Mouse (Mus musculus): ENCODE measurements around the gene Amn1. TPM values are rescaled to one million over a fixed set of nuclear protein-coding genes. Genes with fewer than 3 reads are reported as not detected.
"Not testable (repeated sequence)": the region's sequence is repeated elsewhere in the genome, so short reads cannot be mapped to it uniquely, and the experiment has no call there.

Amn1 gene
- polyA plus RNA-seq, 1 experiment from 2014 or later = 45.1 TPM

DNA sequence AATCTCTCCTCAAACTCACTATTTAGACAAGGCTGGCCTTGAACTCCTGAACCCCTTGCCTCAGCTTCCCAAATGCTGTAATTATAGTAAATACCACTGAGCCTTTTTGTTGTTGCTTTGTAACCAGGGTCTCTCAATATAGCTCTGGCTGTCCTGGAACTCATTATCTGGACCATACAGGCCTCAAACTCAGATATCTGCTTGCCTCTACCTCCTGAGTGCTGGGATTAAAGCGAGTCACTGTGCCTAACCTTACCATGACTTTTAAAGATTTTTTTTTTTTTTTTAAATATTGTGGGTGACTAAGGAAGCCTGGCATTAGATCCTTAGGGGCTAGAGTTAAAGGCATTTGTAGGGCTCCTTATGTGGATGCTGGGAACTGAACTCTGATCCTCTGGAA lies 4.5 kb downstream of the Amn1 start:
- no peak overlapping the region for H3K4me3 ChIP-seq
- H3K4me1 ChIP-seq = peaks cover 14% of the 10 kb centered on the region
- H3K9me3 ChIP-seq = peaks cover 7% of the 10 kb centered on the region; the same call in 1 of the 2 replicates
- no peak overlapping the region for H3K27ac ChIP-seq (replicated peaks)
- DNase-seq (ENCODE audit: low spot score) = no peak
- WGBS = 86% methylated on average over 1 of the region's 1 CpGs
- H3K36me3 ChIP-seq (replicated peaks) = peaks cover 69% of the 10 kb centered on the region
- no peaks in the 10 kb centered on the region for H3K27me3 ChIP-seq (replicated peaks; ENCODE audit: low read depth, poor library complexity, severe bottlenecking)

DNA sequence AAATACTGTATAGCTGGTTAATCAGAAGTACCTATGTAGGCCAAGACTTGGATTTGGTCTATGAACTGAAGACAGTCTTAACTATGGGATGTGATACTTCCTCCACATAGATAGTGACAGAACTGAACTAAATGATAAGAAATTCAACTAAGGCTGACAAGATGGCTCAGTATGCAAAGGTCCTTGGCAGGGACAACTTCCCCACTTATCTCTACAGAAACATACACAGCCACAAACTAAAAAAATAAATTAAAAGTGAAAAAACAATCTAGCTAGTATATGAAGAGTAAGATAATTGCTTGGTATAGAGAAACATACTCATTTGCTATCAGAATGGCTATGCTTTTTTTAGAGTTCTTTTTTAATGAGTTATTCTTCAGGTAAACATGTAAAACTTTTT lies 9.4 kb downstream of the Amn1 start:
- H3K27me3 ChIP-seq (replicated peaks; ENCODE audit: low read depth, poor library complexity, severe bottlenecking) = no peaks in the 10 kb centered on the region
- peaks cover 99% of the 10 kb centered on the region for H3K36me3 ChIP-seq (replicated peaks)
- no peaks in the 10 kb centered on the region for H3K4me1 ChIP-seq
- H3K9me3 ChIP-seq = peaks cover 15% of the 10 kb centered on the region
- H3K27ac ChIP-seq (replicated peaks) = no peak overlapping the region
- no peak for DNase-seq (ENCODE audit: low spot score)
- H3K4me3 ChIP-seq = no peak overlapping the region

DNA sequence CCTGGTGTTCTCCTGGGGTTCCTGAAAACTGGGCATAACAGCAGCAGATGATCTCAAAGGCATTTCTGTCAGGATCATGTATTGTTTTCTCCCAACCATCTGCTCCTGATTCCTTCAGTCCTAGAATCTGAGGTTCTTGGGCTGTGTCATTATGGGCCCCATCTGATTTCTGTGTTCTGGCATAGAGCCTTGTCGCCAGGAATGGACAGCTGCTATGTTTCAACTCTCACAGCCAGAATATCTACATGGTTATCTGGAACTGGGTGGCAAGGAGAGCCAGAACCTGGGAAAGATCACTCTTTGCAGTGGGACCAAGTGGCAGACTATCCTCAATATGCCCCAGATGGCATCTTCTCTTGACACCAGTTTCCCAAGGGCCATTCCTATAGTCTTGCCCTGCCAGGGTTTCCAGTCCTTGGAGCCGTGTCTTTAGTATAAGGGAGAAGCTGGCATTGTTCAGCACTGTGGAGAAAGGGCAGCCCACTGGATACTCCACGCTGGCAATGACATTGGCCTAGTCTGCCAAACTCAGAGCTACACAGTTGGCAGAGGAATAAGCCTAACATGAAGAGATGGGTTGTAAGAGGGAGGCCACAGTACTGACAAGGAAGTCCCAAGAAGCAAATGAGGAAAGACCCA lies 13.5 kb downstream of the Amn1 start:
- Histone ChIP-seq H3K9me3 (peaks cover 9% of the 10 kb centered on the region), H3K27me3 (replicated peaks; ENCODE audit: low read depth, poor library complexity, severe bottlenecking) (no peaks in the 10 kb centered on the region), H3K36me3 (replicated peaks) (peaks cover 78% of the 10 kb centered on the region), H3K27ac (replicated peaks) (no peak overlapping the region), H3K4me1 (no peaks in the 10 kb centered on the region), H3K4me3 (no peak overlapping the region)
- WGBS = 92% methylated on average over 3 of the region's 3 CpGs
- no peak for DNase-seq (ENCODE audit: low spot score)

DNA sequence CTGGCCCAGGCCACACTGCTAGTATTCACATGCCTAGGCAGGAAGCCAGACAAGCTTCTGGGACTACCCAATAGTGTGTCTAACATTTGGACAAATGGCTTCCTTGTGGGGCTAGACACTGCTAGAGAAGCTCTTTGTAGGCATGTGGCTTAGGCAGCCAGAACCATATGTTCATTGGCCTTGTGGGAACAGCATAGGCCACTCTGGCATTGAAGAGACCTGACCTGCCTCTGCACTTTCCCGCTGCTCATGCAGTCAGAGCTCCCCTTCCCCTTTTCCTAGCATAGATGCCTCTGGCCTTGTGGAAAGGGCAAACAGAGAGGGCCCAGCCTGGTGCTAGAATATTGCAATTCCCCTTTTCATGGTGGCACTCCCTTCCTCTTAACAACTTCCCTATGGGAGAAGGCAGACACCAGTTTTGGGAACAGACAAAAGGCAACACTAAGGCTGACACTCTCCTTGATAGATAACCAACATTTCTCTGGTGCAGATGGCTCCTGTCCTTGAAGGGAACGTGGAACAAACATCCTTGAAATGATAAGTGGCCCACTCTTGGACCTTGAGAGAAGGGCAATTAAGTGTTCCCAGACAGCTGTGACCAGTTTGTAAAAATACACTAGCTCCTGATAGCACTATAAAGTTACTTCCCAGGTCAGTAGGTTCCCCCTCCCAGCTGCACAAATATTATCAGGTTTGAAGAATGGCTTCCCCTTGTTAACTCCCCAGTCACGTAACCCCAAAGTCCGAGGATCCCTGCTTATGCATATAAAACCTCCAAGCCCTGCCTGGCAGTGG lies 14.5 kb downstream of the Amn1 start:
- Histone ChIP-seq H3K4me3 (no peak overlapping the region), H3K27me3 (replicated peaks; ENCODE audit: low read depth, poor library complexity, severe bottlenecking) (no peaks in the 10 kb centered on the region), H3K36me3 (replicated peaks) (peaks cover 78% of the 10 kb centered on the region), H3K9me3 (peaks cover 8% of the 10 kb centered on the region), H3K4me1 (no peaks in the 10 kb centered on the region), H3K27ac (replicated peaks) (no peak overlapping the region)
- 73% methylated on average over 4 of the region's 4 CpGs for WGBS
- DNase-seq (ENCODE audit: low spot score) = no peak

GRCm38 (mm10) chr6:149169965-149170364 lies 18.5 kb downstream of the Amn1 start:
- not testable (repeated sequence) for H3K27me3 ChIP-seq (replicated peaks; ENCODE audit: low read depth, poor library complexity, severe bottlenecking); H3K4me1 ChIP-seq; H3K27ac ChIP-seq (replicated peaks); H3K4me3 ChIP-seq; H3K9me3 ChIP-seq; DNase-seq (ENCODE audit: low spot score)
- H3K36me3 ChIP-seq (replicated peaks) = peaks cover 74% of the 10 kb centered on the region
- 91% methylated on average over 4 of the region's 4 CpGs for WGBS

DNA sequence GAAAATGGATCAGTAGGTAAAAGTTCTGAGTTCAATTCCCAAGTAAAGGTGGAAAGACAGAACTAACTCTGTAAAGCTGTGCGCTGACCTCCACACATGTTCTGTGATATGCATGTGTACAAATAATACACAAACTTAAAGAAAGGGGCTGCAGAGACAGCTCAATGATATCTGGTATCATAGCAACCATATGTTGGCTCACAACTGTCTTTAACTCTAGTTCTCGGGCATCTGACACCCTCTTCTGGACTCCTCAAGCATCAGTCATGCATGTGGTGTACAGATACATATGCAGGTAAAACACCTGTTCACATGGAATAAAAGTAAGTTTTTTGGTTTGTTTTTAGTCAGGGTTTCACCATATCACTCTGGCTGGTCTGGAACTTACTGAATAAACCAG lies 20.1 kb downstream of the Amn1 start:
- H3K36me3 ChIP-seq (replicated peaks) = peaks cover 73% of the 10 kb centered on the region
- H3K27me3 ChIP-seq (replicated peaks; ENCODE audit: low read depth, poor library complexity, severe bottlenecking) = no peaks in the 10 kb centered on the region
- no peak overlapping the region for H3K27ac ChIP-seq (replicated peaks)
- no peak for DNase-seq (ENCODE audit: low spot score)
- 91% methylated on average over 2 of the region's 2 CpGs for WGBS
- no peaks in the 10 kb centered on the region for H3K9me3 ChIP-seq
- no peak overlapping the region for H3K4me3 ChIP-seq
- H3K4me1 ChIP-seq = no peaks in the 10 kb centered on the region

DNA sequence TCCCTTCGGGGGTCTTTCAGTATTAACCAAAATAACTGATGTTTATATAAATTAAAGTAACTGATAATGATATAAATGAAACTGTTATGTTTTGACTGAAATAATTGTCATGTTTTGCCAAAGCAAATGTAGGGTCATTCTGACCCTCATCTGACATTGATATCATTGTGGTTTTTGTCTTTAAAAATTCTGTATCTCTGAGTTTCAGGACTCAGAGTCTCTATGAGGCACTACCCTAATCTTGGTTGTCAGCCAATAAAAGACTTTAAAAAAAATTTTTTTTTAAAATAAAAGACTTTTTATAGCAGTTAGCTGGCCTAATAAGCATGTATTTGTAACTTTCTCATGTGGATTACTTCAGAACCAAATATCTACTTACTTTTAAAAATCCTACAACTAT lies 20.8 kb downstream of the Amn1 start:
- no peak for DNase-seq (ENCODE audit: low spot score)
- Histone ChIP-seq H3K4me1 (no peaks in the 10 kb centered on the region), H3K9me3 (no peaks in the 10 kb centered on the region), H3K4me3 (no peak overlapping the region), H3K36me3 (replicated peaks) (peaks cover 76% of the 10 kb centered on the region), H3K27ac (replicated peaks) (no peak overlapping the region), H3K27me3 (replicated peaks; ENCODE audit: low read depth, poor library complexity, severe bottlenecking) (no peaks in the 10 kb centered on the region)
- 93% methylated on average over 1 of the region's 1 CpGs for WGBS

DNA sequence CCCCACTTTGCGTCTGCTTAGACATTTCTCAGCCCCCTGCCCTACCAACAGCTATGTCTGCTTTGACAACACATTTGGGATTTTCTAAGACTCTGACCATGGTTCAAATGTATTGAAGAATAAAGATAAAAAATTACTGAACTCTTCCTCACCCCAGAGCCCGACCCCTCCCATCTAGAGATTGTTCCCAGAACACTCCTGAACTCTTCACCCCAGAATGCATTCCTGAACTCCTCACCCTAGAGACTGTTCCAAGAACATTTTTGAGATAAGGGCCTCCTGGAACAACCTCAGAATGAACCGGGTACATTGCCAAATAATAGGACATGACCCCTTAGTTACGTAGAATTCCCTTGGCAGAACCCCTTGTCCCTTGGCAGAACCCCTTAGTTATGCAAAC lies 21.5 kb downstream of the Amn1 start:
- not testable (repeated sequence) for H3K4me1 ChIP-seq; DNase-seq (ENCODE audit: low spot score); H3K4me3 ChIP-seq; H3K27ac ChIP-seq (replicated peaks); H3K27me3 ChIP-seq (replicated peaks; ENCODE audit: low read depth, poor library complexity, severe bottlenecking); H3K9me3 ChIP-seq
- H3K36me3 ChIP-seq (replicated peaks) = peaks cover 82% of the 10 kb centered on the region
- 87% methylated on average over 4 of the region's 4 CpGs for WGBS

DNA sequence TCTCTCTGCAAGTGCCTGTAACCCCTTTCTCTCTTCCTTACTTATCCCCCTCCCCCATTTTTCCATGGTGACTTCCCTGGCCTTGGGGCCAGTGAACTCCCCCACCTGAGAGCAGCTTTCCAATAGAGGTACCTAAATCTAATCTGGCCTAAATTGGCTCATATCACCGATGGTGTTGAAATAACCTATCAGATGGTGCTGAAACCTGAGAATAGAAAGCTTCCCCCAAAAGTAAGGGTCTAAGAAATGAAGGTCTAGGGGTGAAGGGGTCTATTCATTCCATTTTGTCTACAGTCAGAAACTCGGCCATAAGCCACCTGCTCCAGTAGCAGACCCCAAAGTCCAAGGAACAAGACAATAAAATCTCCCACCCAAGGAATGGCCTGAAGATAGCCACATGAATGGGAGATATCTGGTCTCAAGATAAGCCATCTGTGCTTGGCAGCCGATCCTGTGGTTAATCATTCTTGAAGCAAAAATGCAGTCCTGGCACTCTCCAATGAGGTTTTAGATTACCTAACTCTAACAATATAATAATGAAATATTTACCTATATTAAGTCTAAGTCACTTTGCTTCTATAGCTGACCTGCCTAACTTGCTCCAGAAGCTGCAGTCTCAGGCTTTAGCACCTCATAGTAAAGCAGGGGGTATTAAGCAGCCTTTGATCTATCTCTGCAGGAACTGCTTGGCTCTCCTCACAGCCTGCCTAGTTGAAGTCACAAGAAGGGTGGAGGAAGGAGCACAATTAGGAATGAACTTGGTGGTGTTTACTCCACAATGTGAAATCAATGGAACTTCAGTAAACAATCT lies 33.3 kb downstream of the Amn1 start:
- Histone ChIP-seq H3K27ac (replicated peaks) (no peak overlapping the region), H3K36me3 (replicated peaks) (peaks cover 62% of the 10 kb centered on the region)
- WGBS = 78% methylated on average over 3 of the region's 3 CpGs

DNA sequence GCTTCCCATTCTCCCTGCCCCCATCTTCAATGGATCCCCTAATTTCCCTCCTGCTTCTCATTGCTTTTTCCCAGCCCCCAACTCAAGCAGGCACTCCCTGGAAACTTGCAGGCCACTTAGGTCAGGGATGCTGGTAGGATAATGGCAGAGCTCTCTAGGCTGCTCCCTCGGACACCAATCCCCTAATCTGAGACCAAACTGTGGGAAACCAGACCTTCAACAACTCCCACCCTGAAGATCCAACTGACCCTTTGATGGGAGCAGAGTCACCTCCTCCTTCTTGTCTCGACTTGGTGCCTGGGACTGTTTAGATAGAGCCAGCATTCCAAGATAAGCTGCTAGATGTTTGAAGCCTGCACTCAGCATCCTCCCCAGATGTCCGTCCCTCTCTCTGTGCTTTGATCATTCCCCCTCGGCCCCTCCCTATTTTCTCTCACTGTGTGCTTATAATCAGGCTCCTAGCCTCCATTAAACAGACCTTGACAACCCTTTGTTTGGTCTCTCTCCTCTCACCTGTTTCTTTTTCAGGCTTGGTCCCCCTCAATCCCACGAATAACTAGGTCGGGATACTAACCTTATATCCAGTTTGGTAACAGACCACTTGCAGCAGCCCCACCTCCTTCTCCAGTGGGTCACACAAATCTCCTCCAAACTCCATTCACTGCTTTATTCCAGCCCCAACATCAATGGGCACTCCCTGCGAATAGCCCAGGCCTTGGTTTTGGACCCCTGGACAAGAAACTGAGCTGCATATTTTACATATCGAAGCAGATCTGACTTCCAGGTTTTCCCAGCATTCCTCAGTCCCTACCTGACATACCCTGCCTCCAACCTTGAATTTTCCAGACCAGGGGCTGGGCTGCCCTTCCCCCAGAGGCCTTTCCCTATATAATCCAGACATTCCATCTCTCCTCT lies 34.1 kb downstream of the Amn1 start:
- Histone ChIP-seq H3K27ac (replicated peaks) (0 out of 2 replicates have a peak overlapping the region, but pooled peaks have one; percentile 30), H3K27me3 (replicated peaks; ENCODE audit: low read depth, poor library complexity, severe bottlenecking) (no peaks in the 10 kb centered on the region), H3K4me3 (no peak overlapping the region), H3K4me1 (peaks cover 15% of the 10 kb centered on the region), H3K9me3 (no peaks in the 10 kb centered on the region), H3K36me3 (replicated peaks) (peaks cover 58% of the 10 kb centered on the region)
- no peak for DNase-seq (ENCODE audit: low spot score)
- WGBS = 25% methylated on average over 8 of the region's 8 CpGs

More for the DNA sequence above, 33.3 kb downstream of the Amn1 start:
- Histone ChIP-seq H3K4me1 (peaks cover 15% of the 10 kb centered on the region), H3K27me3 (replicated peaks; ENCODE audit: low read depth, poor library complexity, severe bottlenecking) (no peaks in the 10 kb centered on the region), H3K9me3 (no peaks in the 10 kb centered on the region), H3K4me3 (no peak overlapping the region)
- no peak for DNase-seq (ENCODE audit: low spot score)

GRCm38 (mm10) chr6:149153473-149154115 lies 34.9 kb downstream of the Amn1 start:
- Histone ChIP-seq H3K4me1 (peaks cover 15% of the 10 kb centered on the region), H3K36me3 (replicated peaks) (peaks cover 55% of the 10 kb centered on the region), H3K4me3 (no peak overlapping the region), H3K9me3 (no peaks in the 10 kb centered on the region), H3K27me3 (replicated peaks; ENCODE audit: low read depth, poor library complexity, severe bottlenecking) (no peaks in the 10 kb centered on the region), H3K27ac (replicated peaks) (0 out of 2 replicates have a peak overlapping the region, but pooled peaks have one; percentile 30)
- no peak for DNase-seq (ENCODE audit: low spot score)
- WGBS = 45% methylated on average over 6 of the region's 6 CpGs

Measured in embryonic facial prominence, embryonic 10.5 days (tissue).